Comparison of ENCODE assay signal across 6 mouse cellular contexts in the genomic region with DNA sequence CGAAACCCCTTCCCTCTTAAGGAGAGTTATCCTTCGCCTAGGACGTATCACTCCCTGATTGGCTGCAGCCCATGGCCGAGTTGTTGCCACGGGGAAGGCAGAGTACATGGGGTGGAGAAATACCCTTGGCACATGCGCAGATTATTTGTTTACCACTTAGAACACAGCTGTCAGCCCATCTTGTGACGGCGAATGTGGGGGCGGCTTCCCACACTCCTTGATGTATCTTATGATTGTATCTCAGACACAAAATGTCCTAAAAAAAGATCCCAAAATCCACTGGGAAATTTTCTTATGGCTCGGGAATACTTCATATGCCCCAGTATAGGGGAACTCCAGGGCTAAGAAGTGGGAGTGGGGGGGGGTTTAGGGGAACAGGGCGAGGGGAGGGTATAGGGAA.
A peak's percentile ranks its signal among the peaks of the same experiment; 100 is the strongest.
DNase-seq lines count a peak whose midpoint lies in the region; ATAC-seq lines count a peak whose summit lies in the region.
"Not testable (repeated sequence)": the region's sequence is repeated elsewhere in the genome, so short reads cannot be mapped to it uniquely, and the experiment has no call there.

No protein-coding gene starts in this region.

- H3K27me3 ChIP-seq in midbrain, embryonic 11.5 days (ENCODE audit: control insufficient read depth, insufficient read depth, low read length), result not testable (repeated sequence)

- H3K4me3 ChIP-seq in midbrain, embryonic 11.5 days (ENCODE audit: low read depth, low read length), result not testable (repeated sequence)

- H3K27ac ChIP-seq in midbrain, embryonic 11.5 days (ENCODE audit: low read depth, low read length), result not testable (repeated sequence)

- not testable (repeated sequence) for H3K9me3 ChIP-seq in midbrain, embryonic 11.5 days (ENCODE audit: control insufficient read depth, low read length)

- intact Hi-C loops in left cerebral cortex, postnatal 14 days (cut with DNase I), result not testable (repeated sequence)

- H3K4me2 ChIP-seq in midbrain, embryonic 11.5 days, result not testable (repeated sequence)

- WGBS in midbrain, embryonic 11.5 days, result 93% methylated on average over 8 of the region's 11 CpGs

- H3K36me3 ChIP-seq in midbrain, embryonic 11.5 days (ENCODE audit: control insufficient read depth, insufficient read depth, low read length), result not testable (repeated sequence)

- H3K9ac ChIP-seq in midbrain, embryonic 11.5 days (ENCODE audit: low read length), result not testable (repeated sequence)

- not testable (repeated sequence) for H3K4me1 ChIP-seq in midbrain, embryonic 11.5 days (ENCODE audit: control insufficient read depth, insufficient read depth, low read length)

- peak; percentile 61 for DNase-seq in brain, adult 2 months (ENCODE audit: low read depth, low spot score)
- peak; percentile 53 to 79 for DNase-seq in frontal cortex, postnatal 36 days (ENCODE audit: low spot score in 2 of 2)
- DNase-seq in left cerebral cortex, adult 11 months (ENCODE audit: low spot score), result peak; percentile 38
- peak; percentile 51 to 71 for DNase-seq in left cerebral cortex, postnatal 14 days (ENCODE audit: low spot score in 2 of 2)
- peak; percentile 33 for DNase-seq in midbrain, embryonic 11.5 days (ENCODE audit: low spot score, missing footprints)
- peak; percentile 26 to 59 for DNase-seq in right cerebral cortex, postnatal 10 days (ENCODE audit: low spot score in 2 of 2)

- ATAC-seq in midbrain, embryonic 11.5 days (ENCODE audit: low FRiP score), result not testable (repeated sequence)
